Mouse (Mus musculus): ENCODE results near the gene Tbc1d2b. TPM values are rescaled to one million over a fixed set of nuclear protein-coding genes. Genes with fewer than 3 reads are reported as not detected.

Tbc1d2b gene
- total RNA-seq, 2 experiments from 2014 or later = 8.8 to 13.6 TPM

DNA sequence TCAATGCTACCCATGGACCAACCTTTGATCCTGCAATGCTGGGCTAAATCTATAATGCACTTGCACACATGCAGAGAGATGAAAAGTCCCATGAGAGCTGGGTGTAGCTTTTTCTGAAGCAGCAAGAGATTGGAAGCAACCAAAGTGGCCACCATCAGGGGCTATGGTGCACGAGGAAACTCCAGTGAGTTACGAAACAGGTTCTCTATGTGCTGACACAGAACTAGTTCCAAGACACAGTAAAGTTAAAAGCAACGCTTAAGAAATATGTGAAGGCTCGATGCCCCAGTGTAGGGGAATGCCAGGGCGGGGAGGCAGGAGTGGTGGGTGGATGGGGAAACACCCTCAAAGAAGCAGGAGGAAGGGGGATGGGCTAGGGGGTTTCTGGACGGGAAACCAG lies 61.9 kb downstream of the Tbc1d2b start:
- no peak for DNase-seq (ENCODE audit: low spot score in 2 of 2)

DNA sequence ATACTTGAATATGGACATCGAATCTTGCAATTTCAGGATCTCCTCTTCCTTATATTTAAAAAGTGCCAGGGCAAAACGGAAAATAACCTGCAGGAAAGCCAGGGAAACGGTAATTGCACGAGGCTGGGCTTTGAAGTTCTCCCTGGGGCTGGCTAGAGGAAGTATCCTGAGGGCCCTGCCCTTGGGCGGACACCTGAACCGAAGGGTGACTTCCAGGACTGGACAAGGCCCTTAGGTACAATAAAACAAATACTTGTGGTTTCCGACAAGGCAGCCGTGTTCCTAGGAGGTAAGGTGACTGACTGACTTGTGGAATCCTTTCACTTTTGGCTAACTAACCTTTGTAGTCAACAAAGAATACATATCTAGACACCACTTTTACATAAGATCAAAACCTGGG lies 62.8 kb downstream of the Tbc1d2b start:
- DNase-seq (ENCODE audit: low spot score in 2 of 2) = no peak

DNA sequence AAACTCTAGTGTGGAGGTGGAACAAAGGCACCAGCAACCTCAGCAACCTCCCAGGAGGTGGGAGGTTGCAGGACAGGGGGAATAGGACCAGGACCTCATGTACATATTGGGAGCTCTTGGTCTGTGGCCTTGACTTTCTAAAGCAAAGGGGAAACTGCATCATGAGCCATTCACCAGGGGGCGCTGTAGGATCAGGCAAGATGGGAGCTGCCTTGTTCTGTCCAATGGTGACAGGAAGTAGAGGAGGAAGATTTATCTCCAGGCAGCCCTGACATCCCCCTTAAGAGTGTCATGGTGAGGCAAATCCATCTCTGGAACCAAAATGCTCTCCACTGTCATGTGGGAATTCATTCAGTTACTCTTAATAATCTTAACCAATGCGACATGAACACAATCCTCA lies 64.1 kb downstream of the Tbc1d2b start:
- peak; percentile 74 to 81 for DNase-seq (ENCODE audit: low spot score in 2 of 2)

DNA sequence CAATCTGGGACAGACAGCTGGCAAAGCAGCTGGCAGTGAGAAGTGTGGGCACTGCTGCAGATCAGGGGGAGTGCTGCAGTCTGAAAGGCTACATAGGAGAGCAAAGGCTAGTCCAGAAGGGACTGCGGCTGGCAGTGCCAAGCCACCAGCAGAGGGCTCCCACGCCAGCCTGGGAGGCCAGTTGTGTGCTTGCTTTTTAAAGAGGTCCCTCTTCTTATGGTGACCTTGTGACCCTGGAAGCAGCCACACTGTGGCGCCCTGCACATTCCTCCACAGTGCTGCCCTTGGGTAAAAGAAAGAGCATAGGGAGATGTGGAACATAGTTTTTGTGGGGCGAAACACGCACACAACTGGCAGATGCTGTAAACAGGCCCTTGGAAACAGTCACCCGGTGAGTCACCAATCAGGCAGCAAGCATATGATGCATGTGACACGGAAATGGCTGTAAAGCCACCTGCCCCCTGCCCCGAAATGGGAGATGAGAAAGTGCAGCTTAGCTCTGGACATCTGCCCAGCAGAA lies 66.1 kb downstream of the Tbc1d2b start:
- no peak for DNase-seq (ENCODE audit: low spot score in 2 of 2)

DNA sequence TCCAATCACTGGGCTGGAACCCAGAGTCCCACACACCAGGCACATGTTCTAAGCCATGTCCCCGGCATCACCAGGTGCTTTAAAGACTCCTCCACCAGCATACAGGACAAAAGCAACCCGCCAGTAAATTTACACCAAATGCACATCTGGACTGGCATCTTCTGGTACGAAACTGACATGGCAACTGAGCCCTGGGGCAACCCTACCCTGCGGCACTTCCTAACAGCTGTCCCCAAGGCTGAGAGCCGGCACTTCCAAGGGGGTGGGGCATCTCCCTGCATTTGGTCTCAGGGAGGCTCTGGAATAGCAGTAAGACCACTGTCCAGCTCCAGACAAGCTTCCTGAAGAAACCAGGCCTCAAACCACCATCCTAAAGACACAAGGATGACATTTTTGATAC lies 67.4 kb downstream of the Tbc1d2b start:
- no peak for DNase-seq (ENCODE audit: low spot score in 2 of 2)

DNA sequence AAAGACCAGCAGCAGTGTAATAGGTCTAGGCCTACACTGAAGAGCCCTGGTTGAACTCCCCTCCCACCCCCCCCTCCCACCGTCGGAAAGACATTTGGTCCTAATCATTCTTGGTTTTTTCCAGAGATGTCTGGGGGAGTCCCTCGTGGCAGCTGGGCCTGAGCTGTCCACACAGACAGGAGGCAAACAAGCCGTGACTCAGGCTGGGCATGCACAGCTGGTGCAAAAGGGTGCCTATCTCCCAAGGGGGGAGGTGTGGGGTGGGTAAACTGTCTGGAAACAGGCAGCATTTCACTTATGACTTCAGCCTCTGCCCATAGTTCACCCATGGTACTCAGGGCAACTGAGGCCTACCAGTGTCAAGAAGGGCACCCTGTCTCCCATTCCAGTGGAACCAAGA lies 69.1 kb downstream of the Tbc1d2b start:
- DNase-seq (ENCODE audit: low spot score in 2 of 2) = no peak

DNA sequence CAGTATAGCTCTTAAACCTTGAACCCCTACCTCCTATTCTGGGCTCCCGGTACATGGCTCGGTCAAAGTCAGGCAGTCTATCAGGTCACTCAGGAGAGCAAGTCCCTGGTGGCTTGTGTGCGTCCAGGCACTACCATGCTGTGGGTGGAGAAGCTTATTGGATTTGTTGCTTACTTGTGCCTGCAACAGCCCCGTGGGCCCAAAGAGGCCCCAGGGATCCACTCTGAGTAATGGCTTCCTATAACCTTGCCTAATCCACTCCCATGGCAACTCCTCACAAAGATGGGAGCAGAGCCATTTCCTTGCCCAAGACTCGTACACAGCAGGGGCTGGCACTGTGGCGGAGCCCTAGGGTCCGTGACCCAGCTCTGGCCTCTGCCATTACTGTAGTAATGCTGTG lies 69.5 kb downstream of the Tbc1d2b start:
- no peak for DNase-seq (ENCODE audit: low spot score in 2 of 2)

DNA sequence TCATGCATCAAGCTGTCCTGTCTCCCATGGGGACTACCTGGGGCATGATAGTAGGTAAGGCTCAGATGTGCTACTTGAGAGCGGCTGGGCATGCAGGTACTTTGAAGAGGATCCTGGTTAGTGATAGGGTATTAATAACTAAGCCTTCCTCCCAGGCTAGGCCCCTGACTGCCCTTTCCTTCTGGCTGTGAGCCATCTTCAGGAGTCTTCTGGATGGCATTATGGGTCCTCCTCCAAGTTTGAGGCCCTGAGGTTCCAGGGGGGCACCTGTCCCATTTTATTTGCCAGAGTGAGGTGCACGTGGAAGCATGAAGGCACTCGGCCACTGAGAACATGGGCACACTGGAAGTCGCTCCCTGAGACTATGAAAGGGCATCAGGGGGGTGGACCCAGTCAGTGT lies 70.1 kb downstream of the Tbc1d2b start:
- no peak for DNase-seq (ENCODE audit: low spot score in 2 of 2)

DNA sequence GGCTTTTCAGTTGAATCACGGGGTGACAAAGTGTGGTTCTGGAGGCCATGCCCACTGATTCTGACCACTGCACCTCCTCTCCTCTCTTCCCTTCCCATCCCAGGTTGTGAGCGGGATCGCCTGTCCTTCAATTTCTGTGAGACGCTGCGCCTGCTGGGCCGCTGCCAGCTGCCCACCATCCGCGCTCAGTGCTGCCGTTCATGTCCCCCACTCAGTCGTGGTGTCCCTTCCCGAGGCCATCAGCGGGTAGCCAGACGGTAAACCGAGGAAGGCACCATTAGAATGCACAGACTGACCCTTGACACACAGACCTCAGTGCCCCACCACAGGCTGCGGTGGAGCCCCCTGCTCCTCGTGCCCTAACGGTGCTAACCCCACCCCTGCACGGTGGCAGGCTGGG lies 71.0 kb downstream of the Tbc1d2b start:
- DNase-seq (ENCODE audit: low spot score in 2 of 2) = no peak

DNA sequence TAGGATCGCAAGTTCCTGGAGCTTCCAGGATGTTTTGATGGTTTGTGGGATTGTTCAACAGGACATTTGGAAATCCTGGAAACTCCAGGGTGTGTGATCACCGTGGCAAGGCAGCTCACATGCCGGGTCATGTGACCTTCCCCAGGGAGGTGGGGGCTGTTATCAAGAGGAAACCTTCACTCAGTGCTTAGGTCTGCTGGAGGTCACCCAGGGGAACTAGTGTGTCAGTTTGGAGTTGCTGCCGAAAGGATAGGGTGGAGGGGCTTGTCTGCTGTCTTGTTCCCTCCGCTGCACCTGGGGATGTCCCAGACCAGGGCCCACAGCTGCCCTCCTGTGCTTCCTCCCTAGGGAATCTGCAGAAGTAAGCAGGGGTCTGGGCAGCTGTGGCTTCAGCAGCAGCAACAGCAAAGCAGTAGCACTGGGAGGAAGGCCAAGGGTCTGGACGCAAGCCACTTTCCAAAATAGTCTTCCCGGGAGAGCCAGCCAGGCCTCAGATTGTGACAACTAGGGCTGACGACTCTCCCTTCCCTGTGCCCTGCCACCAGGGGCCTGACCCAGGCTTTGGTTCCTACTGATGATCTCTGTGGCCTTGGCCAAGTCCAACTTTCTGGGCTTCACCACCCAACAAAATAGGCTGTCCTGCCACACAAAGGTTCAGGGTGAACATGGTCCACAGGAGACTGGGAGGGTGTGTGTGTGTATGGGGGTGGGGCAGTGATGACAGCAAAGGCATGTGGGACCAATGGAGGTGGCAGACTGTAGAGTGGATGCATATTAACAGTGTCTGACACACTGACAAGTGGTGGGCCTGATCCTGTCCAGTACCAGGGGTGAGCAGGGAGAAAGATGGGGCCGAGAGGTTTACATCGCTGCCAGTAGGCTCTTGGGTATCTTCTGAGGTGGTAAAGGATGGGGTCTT lies 71.8 kb downstream of the Tbc1d2b start:
- peak; percentile 31 to 55 for DNase-seq (ENCODE audit: low spot score in 2 of 2)

DNA sequence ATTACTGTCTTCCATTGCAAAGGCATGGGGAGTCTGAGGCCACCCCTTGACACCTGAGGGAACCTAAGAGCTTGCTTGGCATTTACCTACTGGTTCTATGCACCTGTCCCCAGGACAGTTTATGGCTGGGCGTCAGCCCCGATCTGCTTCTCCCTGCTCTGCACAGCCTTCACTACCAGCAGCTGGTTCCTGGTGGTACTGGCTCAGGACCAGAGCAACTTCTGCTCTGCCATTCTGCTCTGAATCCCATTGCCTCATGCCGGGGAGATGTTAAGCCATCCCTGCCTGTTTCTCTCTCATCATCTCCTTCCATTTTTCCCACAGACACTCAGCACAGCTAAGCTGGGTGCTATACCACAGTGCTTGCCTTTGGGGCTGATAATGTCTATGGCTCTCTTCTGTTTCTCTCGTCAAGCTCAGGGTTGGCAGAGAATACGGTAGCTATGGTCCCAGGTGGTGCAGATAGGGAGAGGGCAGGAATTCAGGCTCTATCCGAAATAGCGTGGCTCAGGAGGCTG lies 72.7 kb downstream of the Tbc1d2b start:
- peak; percentile 40 to 50 for DNase-seq (ENCODE audit: low spot score in 2 of 2)

DNA sequence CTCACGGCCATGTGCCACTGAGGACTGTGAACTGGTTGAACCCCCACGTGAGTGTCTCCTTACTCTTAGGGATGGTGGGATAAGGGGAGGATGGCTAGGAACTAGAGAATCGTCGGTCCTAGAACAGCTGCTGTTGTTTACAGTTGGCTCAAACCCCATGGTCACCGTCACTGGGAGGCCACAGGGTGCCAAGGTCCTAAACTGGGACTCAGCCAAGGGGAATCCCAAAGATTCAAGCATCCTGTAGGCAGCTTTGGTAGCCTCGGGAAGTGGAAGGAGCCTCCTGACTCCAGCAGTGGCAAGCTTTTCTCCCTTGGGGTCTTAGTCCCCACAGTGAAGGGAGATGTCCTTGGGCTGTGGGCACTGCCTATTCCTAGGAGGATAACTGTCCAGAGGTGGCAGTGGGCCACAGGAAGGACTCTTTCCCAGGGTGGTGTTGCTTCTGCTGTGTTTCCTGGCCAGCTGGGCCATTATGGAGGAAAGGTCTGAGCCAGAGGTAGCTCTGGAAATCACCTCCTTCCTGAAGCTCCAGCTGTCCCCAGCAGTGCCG lies 73.4 kb downstream of the Tbc1d2b start:
- DNase-seq (ENCODE audit: low spot score in 2 of 2) = no peak

DNA sequence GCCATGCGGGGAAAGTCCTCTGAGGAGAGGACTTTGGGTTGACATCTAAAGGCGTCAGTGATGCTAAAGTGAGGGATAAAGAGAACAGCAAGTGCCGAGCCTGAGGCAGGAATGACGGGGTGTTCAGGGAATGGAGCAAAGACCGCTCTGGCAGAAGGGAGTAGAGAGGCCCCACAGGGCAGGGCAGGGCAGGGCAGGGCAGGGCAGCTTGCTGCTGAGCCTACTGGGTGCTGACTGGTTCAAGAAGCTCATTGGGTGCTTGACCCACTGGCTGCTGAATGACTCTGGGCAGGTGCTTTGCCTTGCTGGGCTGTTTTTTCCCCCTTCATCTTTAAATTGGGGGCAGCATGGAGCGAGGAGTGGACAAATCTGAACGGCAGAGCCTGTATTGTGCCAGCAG lies 74.3 kb downstream of the Tbc1d2b start:
- no peak for DNase-seq (ENCODE audit: low spot score in 2 of 2)

DNA sequence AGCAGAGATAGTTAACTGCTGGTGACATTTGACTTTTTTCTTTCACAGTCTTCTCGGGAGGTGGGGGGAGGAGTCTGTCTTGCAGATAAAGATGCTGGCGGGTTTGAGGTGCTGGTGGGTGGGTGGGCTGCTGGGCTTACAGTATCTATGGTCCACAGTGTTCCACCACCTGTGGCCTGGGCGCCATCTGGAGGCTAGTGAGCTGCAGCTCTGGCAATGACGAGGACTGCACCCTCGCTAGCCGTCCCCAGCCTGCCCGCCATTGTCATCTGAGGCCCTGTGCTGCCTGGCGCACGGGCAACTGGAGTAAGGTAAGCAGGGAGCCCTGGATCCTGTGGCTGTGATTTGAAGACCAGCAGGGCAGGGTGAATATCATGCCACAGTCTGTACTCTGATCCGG lies 75.6 kb downstream of the Tbc1d2b start:
- DNase-seq (ENCODE audit: low spot score in 2 of 2) = no peak

DNA sequence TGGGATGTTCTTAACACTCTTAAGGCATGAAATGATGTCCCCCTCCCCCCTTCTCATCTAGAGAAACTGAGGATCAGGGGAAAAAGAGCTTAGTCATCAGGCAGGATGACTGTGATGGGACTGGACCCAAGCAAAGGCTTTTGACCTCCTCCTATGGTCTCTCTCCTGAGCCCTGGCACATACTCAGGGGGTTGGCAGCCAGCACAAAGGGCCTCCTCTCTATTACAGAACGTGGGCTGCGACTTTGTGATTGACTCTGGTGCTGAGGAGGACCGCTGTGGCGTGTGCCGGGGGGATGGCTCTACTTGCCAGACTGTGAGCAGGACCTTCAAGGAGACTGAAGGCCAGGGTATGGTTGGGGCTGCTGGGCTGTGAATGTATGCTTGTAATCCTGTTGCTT lies 81.2 kb downstream of the Tbc1d2b start:
- DNase-seq (ENCODE audit: low spot score in 2 of 2) = no peak

DNA sequence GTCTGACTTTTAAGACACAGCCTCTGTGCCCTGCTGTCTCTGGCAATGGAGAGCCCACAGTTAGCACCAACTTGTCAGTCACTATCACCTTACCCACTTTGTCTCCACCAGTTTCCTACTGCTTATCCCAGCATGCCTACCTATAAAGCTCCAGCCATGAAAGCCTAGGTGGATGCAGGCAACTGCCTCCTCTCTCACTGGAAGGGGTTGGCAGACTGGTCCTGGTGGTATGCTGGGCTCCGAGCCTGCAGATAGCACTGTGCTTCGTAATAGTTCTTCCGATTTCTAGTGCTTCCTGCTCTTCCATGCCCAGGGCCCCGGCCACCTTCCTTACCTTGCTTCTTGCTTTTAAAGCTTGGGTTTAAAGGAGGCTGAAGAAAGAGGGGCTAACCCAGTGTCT lies 81.7 kb downstream of the Tbc1d2b start:
- no peak for DNase-seq (ENCODE audit: low spot score in 2 of 2)

DNA sequence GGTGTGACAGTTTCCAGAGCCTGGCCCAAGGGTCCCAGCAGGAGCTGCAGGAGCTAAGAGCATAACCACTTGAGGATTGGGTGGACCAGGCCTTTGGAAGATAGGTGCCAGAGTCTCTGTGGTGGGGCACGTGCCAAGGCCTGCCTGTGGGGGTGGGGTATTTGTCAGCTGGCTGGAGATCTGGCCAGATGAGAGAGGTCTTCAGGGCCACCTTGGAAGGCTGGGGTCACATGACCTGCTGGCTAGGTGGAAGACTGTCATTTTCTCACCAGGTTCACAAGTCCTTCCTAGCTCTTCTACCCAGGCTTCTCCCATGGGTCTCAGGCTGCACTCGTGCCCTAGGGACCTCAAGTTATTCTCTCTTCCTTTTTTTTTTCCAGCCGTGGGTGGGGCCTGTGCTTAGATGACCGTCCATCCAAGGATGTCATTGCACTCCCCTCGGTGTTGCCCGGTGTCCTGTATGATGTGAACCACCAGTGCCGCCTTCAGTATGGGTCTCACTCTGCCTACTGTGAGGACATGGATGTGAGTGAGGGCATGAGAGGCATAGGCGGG lies 85.2 kb downstream of the Tbc1d2b start:
- DNase-seq (ENCODE audit: low spot score in 2 of 2) = no peak

DNA sequence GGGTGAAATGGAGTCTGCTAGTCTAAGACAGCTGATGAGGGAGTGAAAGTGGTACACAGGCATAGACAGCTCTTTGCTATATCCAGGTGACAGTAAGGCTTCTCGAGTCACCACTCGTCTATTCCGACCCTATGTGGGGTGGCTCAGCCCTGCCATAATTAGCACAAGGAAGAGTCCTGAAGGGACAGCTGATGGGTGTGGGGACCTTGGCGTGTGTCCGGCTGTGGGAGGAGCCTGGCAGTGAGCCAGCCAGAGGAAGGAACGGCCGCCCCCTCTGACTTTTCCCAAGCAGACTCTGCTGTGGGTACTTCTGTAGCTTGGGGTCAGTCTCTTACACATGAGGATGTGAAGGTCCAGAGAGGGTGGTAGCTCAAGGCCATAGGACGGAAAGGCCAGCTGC lies 86.5 kb downstream of the Tbc1d2b start:
- DNase-seq (ENCODE audit: low spot score in 2 of 2) = no peak

DNA sequence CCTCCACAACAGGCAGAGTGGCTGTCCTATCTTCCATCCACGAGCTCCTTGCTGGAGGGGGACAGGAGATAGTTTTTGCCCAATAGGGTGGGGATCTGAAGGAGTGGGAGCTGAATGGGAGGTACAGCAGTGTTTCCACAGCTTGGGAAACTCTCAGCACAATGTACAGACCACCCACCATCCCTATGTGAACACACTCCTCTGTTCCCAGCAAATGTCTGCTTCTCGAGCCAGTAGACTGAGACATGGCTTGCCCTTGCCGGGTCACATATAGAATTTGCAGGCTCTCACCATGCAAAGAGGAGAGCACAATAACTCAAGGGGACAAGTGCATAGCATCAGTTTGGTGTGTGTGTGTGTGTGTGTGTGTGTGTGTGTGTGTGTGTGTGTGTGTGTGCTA lies 87.1 kb downstream of the Tbc1d2b start:
- no peak for DNase-seq (ENCODE audit: low spot score in 2 of 2)

DNA sequence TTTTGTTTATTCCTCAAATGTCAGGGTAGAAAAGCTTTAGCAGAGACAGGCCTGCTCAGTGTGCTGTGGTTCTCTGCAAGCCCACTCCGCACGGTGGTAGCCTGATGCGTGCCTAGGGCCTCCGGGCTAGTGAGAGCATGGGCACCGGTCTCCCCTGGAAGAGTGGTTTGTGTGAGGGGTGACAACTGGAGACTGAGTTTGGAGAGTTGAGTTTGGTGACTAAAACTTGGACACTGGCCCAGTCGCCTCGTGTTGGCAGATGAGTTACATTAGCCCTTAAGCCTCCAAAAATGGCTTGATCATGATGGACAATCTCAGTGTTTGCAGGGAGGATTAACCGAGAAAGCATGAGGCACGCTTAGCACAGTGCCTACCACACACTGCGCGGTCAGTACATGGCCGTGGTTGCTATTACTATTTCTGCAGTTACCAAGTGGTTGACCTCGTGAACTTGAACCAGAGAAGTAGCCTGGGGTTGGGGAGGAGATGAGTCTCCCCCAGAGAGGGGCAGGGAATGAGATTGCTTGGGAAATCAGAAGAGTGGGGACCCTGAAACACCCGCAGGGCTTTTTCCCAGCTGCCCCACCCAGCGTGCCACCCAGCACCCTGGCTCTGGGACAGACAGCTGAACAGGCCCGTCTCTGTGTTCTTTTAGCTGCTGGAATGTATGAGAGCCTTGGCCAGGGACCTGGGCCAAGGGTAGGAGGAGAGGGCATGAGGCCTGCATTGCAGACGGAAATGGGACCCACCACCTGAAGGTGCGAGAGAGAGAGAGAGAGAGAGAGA lies 87.8 kb downstream of the Tbc1d2b start:
- DNase-seq (ENCODE audit: low spot score in 2 of 2) = no peak

DNA sequence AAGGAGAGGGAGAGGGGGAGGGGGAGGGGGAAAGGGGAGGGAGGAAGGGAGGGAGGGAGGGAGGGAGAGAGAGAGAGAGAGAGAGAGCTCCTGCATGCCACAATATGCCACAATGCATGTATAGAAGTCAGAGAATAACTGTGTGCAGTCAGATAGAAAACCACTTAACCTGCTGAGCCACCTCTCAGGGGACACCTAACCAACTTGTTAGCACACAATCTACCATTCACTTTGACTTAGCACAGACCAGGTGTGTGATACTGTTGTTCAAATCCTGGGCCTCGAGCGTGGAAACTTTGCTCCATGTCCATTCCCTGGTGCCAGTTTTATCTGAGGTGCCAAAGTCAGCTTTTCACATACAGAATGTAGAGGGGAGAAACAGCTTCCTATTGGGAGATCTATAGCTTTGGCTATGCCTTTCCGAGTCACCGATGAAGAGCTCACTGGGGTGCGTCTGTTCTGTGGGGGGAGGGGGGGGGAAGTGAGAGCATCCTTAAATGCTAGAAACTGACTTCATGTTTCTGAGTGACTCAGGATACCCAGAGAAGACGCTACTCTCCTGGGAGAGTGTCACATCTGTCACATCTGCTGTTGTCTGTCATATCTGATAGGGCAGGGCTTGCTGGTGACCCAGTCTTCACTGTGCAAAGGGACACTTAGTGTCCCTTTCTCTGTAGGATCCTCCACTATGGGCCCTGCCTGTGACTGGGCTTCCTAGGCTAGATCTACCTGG lies 88.8 kb downstream of the Tbc1d2b start:
- no peak for DNase-seq (ENCODE audit: low spot score in 2 of 2)
